Mouse (Mus musculus) megakaryocyte-erythroid progenitor cell, adult 5-6 weeks (primary cell): ENCODE data around the gene Fam129a. TPM values are rescaled to one million over a fixed set of nuclear protein-coding genes. Genes with fewer than 3 reads are reported as not detected.

Experiments
- ATAC-seq: replicated peaks from 2 replicates; pipeline ENCODE4 v1.8.0; 2016; ENCODE audit warnings: mild to moderate bottlenecking, inconsistent platforms; ENCODE audit not compliant: severe bottlenecking, poor library complexity, low FRiP score, low TSS enrichment
- total RNA-seq, 2 experiments: library from RNA; stranded (forward) in 1 of 2; stranded (reverse) in 1 of 2; fragments of 200-1000, 215-1000 nt in 1 of 2; fragments of >200 nt in 1 of 2; fragmentation: Nextera tagmentation in 1 of 2; gene quantifications; 2 replicates each; pipeline ENCODE4 v1.2.3; 2014 to 2017

The Fam129a gene
- total RNA-seq, 2 experiments from 2014 or later: 0.83 to 3.1 TPM

DNA sequence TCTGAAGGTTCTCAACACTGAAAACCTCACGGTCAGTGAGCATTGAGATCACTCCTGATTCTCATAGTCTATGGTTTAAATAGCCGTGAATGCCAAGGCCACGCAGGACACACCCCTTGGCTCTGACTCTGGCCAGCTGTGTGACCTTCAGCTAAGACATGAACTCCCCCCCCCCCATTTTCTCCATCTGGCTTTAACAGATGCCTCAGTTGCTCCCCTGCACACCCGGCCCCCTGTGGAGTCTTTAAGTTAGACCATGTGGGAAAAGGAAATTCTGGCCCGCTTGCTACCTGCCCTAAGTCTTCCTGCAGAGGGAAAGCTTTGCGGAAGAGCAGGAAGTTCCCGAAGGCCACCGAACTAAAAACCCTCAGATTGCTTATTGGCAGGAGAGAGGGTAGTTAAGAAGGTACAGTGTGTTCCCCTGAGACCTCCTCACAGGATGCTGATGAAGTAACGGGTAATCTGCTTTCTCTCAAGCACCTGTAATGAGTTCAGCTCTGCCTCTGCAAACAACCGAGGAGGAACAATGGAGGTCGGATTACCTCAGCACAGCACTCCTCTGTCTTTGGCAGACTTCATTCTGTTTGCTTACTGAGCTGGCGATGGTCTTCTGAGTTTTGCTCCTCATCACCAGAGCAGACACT lies 114.8 kb downstream of the Fam129a start:
- no peak for ATAC-seq

DNA sequence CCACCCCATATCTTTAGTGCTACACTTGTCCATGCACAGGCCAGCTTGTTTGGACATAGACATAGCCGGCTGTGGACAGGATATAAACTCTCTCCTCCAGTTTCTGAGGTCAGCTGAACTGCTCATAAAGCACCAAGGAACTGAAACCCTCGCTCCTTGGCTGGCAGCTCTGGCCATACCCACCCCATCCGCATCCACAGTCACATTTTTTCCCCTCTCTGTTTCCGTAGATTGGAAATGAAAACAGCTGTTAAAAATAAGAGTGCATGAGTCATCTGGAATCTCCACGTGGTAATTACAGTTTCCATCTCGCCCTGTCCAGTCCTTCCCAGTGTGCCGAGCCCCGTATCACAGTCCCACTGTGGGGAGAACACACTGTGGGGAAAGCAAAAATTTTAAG lies 115.7 kb downstream of the Fam129a start:
- no peak for ATAC-seq

DNA sequence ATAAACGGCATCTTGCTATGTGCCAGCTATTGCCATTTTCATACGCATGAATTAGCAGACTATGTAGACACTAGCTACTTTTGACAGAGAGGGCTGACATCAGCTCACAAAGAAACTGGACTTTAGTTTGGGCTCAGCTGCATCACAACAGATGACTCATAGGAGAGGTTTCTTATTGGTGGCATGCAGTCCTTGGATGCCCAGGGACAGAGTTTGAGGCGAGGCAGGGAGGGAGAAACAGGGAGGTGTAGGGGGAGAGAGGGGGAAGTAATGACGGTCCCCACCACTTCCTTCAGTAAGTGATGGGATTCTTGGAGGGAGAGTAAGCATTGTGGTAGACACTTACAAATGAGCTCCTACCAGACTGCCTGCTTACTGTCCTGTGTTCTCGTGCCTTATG lies 118.0 kb downstream of the Fam129a start:
- no peak for ATAC-seq

DNA sequence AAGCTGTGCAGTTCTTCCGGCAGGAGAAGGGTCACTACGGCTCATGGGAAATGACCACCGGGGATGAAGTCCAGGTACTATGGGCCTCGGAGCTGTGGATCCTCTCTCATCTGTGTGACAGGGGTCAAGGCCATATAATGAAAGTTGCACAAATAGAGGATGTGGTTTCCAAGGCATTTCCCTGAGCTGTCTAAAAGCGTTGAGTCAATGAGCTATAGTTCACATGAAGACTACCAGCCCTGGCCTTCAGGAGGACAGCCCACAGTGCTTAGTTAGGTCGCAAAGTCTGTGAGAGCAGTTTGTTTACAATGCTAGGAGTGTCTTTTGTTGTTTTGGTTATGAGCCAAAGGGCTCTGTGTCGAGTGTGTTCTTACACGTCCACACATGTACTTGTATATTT lies 118.6 kb downstream of the Fam129a start:
- ATAC-seq: no peak

DNA sequence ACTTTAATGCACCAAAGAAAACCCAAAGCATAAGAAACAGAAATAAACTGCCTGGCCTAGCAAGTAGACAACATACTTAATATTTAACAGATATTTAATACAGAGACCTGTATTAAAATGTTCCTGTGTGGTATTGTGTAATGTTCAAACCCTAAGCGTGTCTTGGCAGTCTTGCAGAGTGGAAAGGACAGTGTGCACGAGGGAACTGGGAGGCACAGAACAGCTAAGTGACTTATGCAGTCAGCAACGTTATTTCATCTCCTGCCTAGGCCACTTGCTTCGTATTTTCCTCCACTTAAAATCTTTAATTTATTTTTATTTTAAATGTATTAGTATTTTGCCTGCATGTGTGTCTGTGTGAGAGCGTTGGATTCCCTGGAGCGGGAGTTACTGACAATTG lies 119.1 kb downstream of the Fam129a start:
- no peak for ATAC-seq

DNA sequence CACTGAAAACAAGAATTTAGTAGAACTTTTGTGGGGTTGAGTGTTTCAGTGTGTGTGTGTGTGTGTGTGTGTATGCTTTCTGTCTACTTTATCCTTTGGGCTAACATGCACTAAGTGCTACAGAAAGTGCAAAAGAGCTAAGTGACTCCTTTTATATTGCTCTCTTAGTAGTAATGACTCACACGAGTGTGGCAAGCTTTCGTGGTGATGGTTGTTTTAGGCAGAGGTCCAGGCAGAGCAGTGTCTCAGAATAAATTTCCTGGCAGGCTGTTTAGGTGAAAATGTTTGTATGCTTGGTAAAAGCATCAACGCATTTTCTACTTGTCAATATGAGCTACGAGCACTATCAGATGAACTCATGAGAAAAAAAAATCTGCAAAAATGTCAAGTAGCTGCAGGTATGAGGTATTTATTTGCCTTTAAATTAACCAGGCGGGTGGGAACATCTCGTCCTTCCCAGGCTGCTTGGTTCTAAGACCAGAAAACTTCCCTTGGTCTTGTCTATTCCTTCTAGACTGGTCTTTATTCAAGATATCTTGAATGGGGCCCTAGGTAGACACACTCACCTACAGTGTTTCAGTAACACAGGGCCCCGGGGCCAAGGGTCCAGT lies 119.7 kb downstream of the Fam129a start:
- no peak for ATAC-seq

DNA sequence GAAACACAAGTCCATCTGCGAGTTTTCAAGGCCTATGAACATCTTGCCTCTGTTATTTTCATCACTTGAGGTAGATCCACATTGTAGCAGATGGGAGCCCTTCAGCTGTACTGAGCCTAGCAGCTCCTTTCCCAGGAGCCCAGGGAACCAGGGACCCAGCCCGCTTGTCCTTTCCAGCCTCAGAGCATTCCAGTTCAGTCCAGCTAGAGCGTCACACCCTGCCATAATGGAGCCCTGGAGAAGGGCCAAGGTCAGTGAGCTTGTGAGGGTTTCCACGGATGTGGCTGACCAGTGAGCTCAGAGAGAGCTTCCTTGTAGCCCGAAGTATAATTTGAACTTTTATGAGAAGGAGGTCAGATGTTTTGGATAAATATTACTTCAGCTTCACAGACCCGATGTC lies 121.9 kb downstream of the Fam129a start:
- ATAC-seq: 0 out of 2 replicates have a peak, but pooled peaks have one; percentile 25

DNA sequence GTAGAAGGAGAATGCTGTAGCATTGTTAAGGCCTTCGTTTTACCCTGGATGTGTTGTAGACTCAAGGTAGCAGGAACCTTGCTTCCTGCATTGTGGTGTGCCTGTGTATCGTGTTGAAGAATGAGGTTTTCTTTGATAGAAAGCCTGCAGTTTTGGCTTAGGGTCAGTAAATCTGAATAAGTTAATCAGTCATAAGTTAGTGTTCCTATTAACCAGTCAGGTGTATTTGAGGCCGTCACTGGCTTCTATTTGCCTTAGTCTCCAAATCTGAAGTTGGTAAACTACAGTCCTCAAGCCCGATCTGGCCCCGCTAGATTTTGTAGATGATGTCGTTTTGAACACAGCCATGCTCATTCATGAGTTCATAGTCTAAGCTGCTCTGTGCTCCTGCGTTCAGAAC lies 125.8 kb downstream of the Fam129a start:
- no peak for ATAC-seq

DNA sequence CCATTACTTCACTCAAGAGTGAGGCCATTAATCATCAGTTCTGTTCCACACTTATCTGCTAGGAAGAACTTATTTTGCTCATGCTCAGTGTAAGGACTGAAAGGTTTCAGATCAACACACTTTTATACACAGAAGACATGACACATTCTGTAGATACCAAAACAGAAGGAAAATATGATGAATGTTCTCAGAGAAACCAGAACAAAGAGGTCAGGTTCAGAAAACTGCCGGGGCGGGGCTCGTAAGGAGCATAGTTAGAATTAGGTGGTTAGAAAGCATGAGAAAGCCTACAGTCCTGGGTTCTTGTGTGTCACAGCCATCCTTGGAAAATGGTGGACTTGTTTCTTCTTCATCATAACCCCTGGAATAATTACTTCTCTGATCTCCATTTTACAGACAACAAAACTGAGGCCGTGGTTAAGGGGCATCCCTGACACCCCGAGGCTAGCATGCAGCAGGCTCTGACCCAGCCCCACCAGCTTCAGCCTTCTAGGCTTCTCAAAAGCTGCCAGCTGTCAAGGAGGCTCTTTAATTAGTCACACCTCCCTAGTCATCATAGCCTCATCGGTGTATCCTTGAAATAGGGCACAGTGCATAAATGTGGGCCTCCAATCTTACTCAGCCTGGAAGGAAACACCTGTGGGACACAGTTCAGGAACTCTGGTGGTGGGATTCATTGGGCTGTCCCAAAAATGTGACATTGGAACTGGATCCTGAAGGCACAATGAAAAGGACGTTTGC lies 127.1 kb downstream of the Fam129a start:
- ATAC-seq: no peak

DNA sequence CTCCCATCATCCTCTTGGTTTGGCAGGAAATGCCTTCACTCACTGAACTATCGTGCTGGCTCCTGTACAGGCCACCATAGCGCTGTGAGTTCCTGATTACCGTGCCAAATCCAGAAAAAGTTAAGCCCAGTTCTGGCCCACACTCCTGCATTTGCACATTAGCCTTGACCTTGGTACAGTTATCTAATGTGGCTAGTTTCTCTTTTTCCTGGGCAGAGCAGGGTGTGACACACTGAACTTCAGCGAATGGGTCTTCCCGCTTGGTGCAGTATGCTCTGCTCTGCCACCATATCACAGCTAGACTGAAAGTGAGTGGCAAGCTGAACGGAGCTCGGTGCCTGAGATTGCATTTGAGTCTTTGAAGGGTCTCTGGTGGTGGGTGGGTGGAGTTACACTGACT lies 128.4 kb downstream of the Fam129a start:
- no peak for ATAC-seq

DNA sequence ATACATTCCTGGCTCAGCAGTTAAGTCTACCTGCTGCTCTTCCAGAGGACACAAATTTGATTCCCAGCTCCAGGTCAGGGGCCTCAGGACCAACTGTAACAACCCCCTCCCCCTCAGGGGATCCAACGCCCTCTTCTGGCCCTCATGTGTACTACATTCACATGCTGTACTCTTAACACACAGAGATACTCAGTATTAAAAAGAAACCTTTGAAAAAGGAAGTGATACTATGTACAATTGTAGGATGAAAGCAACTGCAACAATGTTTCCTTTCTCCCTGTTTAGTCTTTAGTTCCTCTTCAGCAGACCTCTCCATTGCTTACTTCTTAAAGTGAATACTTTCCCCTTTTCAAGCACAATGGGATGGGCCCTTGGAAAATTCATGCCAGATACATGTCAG lies 131.8 kb downstream of the Fam129a start:
- ATAC-seq: no peak

DNA sequence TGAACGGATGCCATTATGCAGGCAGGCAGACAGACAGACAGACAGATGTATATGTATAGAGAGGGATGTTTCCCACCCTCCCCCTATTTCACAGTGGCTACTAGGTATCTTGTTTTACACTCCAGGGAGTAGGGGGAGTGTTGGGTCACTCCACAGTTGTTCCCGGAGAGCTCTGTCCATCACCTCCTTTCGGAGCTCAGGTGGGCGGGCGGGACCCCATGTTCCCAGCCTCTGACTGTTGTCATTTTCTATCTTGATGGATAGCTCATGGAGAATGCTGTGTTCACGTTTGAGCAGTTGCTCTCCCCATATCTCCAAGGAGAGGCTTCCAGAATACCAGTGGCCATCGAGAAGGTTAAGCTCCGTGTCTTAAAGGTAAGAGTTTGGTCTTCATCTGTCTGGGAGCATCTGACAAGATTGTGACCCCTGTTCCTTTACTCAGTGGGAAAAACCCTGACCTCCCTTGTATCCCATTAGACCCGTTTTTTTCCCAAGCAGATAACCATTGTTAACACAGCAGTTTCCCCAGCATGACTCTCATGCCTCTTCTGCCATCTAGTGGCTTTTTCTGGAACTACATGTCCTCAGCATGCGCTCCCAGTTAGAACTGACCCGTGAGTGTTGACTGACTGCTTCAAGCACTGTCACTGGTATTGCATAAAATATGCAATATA lies 134.9 kb downstream of the Fam129a start:
- ATAC-seq: peak; percentile 86

DNA sequence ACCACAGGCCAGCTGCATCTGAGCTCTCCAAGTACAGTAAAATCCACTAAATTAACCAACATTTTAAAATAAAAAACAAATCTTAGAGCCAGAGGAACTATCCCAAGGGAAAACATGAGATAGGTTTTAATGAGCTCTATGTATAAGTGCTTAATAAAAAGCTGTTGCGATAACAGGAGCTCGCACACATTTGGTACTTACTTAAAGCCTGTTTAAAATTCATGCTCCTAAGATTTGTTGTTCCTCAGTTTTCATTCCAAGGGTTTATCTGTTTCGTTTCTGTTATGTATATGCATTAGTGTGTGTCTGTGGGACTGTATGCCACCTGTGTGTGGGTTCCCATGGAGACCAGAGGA lies 135.4 kb downstream of the Fam129a start:
- ATAC-seq: no peak

DNA sequence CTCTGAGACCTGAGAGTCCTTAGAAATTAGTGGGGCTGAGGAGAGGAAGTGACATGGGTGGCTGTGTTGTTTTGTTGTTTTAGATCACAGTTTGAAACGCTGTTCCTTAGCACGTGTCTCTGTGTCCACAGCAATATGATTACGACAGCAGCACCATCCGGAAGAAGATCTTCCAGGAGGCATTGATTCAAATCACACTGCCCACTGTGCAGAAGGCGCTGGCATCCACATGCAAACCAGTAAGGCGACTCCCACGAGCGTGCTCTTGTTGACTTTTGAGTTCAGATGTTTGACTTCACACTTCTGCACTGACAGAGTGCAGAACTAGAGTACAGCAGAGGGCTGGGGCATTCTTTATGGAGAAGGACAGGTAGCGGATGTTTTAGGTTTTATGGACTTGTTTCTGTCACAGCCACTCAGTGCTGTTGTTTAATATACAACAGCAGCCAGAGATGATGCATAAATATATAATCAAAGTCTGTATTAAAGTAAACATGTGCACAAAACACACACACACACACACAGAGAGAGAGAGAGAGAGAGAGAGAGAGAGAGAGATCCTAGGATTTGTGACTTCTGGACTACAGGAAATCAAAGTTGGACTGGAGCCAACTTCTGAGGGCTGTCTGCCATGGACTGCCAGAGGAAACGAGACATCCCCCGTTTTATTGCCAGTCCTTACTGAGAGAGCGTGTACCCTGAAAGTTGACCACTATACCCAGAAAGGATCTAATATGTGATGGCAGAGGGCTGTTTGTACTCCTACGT lies 138.2 kb downstream of the Fam129a start:
- ATAC-seq: no peak

DNA sequence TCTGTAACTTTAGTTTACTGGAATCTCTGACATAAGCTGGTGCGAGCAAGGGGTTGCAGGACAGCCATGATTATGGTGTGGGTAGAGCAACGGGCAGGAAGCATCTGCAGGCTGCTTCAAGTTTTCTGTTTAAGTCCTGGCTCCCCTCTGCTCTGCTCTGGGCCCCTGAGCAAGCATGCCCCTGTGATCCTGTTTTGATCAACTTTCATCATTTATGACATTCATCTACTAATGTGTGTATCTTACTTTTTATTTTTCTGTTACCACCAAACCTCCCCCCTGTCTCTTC lies 138.7 kb downstream of the Fam129a start:
- ATAC-seq: no peak

DNA sequence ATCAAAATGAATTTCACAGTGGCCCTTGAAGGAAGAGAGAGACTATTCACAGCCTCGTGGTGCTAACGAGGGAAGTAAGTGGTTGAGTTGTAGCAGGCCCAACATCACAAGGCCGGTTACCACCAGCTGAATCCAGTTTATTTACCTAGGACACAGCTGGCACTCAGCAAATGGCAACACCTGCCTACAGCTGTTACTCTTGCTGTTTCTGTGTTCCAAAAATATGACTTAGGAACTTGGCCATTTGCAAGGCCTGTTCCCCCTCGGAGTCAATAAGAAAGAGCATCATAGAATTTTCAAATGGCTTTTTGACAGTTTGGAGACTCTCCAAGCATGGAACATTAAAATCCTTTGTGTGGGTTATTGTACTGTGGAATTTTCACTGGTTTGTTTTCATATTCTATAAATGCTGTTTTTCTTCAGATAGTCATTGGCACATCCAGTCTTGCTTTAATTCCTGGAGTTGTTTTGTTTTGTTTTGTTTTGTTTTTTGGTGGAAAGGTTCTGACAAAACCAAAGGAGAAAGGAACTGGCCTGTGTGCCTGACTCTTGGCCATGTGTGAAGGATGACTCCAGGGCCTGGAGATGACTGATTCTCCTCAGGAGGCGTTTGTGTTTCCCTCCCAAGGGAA lies 139.6 kb downstream of the Fam129a start:
- no peak for ATAC-seq

DNA sequence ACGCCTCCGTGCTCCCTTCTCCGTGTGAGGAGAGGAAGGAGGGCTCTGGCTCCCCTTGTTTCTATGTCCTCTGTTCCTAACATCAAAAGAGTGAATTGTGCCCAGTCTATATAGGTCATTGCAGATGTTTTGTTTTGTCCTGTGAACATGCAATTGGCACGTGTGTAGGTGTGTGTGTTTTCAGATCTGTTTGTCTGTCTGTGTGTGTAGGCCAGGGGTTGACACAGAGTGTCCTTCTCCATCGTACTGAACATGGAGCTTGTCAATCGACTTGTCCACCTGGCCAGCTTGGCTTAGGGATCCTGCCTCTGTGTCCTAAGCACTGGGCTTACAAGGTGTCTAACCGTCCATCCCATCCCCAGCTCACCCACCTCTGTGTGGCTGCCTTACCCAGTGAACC lies 140.1 kb downstream of the Fam129a start:
- ATAC-seq: no peak

DNA sequence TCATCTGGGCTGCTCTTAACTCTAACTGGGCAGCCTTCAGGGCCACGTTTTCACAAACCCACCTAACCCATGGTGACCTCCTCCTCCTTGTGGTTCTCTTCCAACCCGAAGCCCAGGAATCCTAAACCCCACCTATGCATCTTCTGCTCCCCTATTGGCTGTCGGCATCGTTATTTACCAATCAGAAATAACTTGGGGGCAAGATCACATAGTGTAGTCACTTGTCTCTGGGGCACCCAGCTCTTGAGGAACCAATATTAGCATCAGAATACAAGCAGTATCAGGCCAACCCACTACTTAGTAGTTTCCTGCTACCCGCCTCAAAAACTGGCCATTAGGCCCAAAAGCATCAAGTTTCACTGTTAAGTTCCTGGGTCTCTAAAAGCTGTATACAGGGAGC lies 141.7 kb downstream of the Fam129a start:
- ATAC-seq: no peak

DNA sequence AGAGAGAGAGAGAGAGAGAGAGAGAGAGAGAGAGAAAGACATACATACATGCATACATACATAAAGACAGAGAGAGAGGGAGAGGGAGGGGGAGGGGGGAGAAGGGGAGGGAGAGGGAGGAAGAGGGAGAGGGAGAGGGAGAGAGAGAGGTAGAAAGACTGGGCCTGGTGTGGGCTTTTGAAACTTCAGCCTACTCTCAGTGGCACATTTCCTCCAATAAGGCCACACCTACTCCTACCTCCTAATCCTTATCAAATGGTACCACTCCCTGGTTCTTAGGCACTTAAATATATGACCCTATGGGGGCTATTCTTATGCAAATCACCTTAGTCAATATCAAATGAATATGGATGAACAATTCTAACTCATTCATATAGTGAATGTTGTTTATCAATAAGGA lies 142.6 kb downstream of the Fam129a start:
- peak; percentile 45 for ATAC-seq
